Mouse (Mus musculus): Measurements from ENCODE around the gene Mtmr11.

- TF ChIP-seq CTCF (conservative IDR thresholded peaks at IDR 0.05; ENCODE audit: insufficient read depth, insufficient read length, low read depth, low read length) (no peak), POLR2A (IDR thresholded peaks at IDR 0.05; ENCODE audit: low read depth, low read length) (no peak)
Measured at GRCm38 (mm10) chr3:96124235-96124634, 37.6 kb upstream of the Mtmr11 start.

Data from kidney, adult 2 months (tissue).